Mouse (Mus musculus) kidney, adult 9 months (tissue): ENCODE measurements around the gene Htr1f.

Source experiments
- DNase-seq: peaks from one replicate; pipeline ENCODE4 v3.0.0; 2022

Gene Htr1f

GRCm38 (mm10) chr16:64961690-64962089 lies 144.0 kb downstream of the Htr1f start:
- DNase-seq = peak; percentile 7

DNA sequence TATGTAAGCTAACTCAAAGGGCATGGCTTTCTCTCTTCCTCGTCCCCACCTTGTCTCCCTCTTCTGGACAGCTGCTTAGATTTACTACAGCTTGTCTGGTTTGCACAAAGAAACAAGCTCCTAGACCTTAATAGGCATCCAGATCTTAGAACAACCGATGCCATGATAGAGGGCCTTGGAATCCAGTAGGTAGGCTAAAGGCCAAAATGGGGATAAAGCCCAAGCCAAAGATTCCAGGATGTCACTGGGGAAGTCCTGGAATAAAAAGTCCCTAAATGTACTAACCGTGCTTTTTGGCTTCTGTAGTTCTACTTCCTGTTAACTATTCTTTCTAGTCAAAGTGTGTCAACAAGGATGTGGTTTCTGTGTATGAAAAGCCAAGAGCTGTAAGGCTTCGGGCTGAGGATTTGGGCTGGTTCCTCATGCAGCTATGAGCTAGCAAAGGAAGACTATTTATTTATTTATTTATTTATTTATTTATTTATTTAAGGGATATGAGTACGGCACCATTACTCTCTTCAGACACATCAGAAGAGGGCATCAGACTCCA lies 163.9 kb downstream of the Htr1f start:
- peak; percentile 5 for DNase-seq

- no peak for DNase-seq
Measured at GRCm38 (mm10) chr16:64934793-64935192, 170.9 kb downstream of the Htr1f start.

DNA sequence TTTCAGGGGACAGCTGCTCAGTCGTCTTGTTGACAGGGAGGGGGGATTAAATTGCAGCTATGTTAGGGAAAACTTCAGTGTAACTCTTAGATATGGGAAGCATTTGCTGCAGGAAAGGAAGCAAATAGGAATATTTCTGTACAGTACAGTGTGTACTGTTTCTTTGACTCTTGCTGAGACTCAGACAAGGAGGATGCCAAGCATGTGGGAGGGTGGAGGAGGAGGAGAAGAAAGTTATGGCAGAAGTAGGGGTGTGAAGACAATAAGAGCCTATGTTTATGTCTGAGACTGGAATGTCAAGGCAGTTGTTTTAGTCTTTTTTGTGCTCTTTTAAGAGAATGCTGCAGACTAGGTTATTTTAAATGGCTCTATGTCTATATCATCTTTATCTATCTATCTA lies 171.6 kb downstream of the Htr1f start:
- DNase-seq = no peak

DNA sequence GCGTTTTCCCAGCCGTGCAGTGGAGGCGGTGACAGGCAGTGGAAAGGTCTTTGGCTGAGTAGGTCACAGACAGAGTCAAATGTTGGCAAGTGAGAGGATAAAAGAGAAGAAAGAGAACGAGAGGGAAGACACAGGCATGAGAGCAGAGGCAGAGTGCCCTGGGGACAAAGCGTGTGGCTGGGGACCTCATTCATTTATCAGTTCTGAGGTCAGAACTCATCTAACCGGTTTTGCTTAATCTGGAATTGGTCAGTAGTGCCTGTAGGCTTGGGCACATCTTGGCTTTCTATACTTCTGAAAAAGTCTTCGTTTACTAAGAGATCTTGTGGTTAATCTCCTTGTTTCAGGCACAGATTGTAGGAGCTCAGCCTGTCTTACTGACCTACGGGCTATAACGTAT lies 182.2 kb downstream of the Htr1f start:
- DNase-seq = no peak

DNA sequence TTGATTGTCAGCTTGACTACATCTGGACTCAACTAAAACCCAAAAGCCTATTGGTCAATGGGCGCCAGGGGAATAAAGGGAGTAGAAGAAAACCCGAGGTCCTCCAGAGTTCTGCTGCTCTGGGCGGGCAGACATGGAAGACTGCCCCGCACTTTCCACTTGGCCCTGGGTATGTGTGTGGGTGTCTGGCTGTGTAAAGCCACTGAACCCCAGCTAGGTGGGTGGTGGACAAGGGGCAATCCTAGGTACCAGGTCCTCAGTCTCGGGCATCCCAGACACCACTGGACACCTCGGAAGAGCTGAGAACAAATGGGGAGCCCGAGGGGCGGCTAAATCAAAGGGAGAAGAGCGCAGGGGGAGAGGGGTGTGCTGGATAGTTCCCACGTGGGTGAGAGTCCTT lies 196.9 kb downstream of the Htr1f start:
- DNase-seq = no peak

- DNase-seq = peak; percentile 11
Measured at GRCm38 (mm10) chr16:64907112-64907511, 198.5 kb downstream of the Htr1f start.

DNA sequence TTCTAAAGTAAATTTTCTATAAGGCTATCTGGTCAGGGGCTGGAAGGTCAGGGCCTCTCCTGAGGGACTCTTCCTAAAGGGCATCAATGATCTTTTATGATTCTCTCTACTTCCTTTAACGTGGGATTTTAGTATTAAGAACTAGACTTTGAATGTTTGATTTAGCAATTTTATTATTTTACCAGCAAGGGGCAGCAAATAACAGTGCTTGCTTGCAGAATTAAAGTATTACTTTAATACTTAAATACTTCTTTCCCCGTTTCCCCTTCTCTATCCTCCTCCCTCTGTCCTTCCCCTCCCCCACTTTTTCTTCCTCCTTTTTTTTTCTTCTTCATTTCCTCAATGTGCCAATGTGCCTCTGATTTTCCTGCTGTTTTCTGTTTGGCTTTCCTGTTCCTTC lies 202.3 kb downstream of the Htr1f start:
- no peak for DNase-seq

GRCm38 (mm10) chr16:64899084-64899483 lies 206.6 kb downstream of the Htr1f start:
- DNase-seq = peak; percentile 28

- DNase-seq = no peak
Measured at GRCm38 (mm10) chr16:64889496-64889895, 216.2 kb downstream of the Htr1f start.

GRCm38 (mm10) chr16:64885547-64885946 lies 220.1 kb downstream of the Htr1f start:
- DNase-seq = no peak

DNA sequence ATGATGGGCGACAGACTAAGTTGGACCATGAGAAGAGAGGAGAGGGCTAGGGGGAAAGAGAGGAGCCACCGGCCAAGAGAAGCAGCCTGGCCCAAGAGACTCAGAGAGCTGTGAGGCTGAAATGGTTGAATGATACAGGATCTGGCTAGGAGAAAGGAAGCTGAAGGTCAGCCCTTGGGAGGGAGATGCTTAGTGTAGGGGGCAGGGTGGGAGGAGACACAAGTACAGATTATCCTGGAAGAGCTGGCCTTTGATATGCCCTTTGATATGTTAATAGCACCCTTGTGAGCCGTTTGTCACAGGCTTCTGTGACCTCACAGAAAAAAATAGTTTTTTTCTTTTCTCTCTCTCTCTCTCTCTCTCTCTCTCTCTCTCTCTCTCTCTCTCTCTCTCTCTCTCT lies 220.5 kb downstream of the Htr1f start:
- DNase-seq = no peak

DNA sequence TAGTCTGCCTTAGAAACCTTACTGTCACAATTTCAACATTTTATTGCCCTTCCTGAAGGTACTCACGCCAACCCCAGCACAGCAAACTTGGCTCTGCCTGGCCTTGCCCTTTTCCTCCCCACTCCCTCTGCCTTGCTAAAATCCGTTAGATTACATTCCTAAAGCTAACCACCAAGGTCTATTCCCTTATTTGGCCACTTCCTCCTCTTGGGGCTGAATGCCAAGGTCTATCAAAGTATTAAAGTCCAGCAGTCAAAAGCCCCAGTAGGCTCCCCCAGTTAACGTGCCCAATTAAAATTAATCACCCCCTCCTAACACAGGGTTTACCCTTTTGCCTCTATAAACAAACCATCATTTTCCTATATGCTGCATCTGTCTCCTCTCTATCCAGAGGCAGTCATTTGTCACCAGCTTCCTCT lies 221.2 kb downstream of the Htr1f start:
- DNase-seq = no peak

DNA sequence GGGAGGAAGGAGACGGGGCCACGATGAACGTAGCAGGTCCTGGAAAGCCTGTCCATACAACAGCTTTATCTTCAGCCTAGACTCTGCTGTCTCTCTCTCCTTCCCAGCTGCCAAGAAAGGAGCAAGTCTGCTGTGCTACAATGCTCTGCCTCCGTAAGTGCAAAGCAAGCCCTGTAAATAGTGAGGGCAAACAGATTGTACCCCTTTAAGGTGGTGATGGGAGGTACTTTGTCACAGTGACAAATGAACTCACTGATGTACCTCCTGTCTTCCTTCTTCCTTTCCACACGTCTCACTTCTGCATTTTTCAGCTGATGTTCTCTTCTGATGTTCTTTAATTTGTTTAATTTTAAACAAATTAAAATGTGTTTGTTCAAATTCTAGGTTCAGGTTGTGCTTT lies 221.8 kb downstream of the Htr1f start:
- DNase-seq = no peak

- DNase-seq = no peak
Measured at GRCm38 (mm10) chr16:64881442-64881841, 224.2 kb downstream of the Htr1f start.

DNA sequence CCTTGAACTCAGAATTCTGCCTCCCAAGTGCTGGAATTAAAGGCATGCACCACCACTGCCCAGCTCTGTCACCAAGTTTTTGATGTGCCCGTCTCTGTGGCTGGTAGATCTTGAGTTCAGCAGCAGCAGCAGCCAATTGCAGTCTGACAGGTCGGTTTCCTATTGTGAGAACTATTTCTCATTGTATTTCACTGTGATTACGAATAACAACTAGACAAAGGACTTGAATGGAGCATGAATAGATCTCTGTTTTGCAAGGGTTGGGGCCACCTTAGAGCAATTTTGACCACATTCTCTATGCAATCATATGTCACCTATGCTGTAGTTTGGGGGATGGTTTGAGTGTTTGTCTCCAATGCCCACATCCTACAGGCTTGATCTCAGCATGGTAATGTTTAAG lies 224.7 kb downstream of the Htr1f start:
- no peak for DNase-seq

DNA sequence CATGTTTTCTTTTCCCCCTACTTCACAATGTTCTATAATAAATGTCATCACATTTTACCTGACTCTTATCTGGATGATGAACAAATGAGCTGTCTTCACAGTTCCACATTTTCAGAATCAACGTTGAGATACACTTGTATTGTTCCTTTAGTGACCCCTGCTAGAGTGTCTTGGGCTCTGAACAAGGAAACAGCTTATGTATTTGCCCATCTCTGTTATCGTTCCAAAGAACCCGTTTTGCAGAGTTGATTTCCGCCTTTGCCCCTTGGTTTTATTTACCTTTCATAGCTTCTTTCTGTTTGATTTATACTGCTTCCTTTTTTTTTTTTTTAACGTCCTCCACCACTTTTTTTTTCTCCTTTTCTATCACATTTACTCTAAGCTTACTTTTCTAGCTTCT lies 225.9 kb downstream of the Htr1f start:
- no peak for DNase-seq

GRCm38 (mm10) chr16:64878611-64879132 lies 227.0 kb downstream of the Htr1f start:
- DNase-seq = peak; percentile 27

DNA sequence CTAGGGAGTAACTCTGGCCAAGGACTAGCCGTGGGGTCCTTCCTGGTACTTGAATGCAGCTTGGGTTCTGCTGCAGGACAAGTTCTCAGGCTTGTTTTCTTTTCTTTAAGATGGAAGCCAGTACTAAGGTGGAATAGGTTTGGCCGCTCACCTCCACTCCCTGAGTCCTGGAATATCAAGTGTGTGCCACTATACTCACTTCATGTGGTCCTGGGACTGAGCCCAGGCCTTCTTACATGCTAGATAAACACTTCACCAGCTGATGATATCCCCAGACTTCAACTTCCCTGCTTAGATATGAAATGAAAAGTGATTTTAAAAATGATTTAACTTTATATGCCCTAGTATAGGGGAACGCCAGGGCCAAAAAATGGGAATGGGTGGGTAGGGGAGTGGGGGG lies 228.3 kb downstream of the Htr1f start:
- DNase-seq = no peak

GRCm38 (mm10) chr16:64876631-64877265 lies 228.9 kb downstream of the Htr1f start:
- no peak for DNase-seq

- DNase-seq = no peak
Measured at GRCm38 (mm10) chr16:64875822-64876221, 229.8 kb downstream of the Htr1f start.

DNA sequence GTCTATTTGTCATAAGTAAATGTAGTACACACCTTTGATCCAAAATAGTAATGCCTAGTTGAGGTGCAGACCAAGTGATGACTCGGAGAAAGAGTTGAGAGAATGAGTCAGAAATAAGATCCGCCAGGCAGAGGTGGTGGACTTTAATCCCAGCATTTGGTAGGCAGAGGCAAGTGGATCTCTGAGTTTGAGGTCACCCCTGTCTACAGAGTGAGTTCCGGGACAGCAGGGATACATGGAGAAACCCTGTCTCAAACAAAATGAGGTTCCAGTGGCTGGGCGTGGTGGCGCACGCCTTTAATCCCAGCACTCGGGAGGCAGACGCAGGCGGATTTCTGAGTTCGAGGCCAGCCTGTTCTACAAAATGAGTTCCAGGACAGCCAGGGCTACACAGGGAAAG lies 230.3 kb downstream of the Htr1f start:
- no peak for DNase-seq
